In the genomic region with DNA sequence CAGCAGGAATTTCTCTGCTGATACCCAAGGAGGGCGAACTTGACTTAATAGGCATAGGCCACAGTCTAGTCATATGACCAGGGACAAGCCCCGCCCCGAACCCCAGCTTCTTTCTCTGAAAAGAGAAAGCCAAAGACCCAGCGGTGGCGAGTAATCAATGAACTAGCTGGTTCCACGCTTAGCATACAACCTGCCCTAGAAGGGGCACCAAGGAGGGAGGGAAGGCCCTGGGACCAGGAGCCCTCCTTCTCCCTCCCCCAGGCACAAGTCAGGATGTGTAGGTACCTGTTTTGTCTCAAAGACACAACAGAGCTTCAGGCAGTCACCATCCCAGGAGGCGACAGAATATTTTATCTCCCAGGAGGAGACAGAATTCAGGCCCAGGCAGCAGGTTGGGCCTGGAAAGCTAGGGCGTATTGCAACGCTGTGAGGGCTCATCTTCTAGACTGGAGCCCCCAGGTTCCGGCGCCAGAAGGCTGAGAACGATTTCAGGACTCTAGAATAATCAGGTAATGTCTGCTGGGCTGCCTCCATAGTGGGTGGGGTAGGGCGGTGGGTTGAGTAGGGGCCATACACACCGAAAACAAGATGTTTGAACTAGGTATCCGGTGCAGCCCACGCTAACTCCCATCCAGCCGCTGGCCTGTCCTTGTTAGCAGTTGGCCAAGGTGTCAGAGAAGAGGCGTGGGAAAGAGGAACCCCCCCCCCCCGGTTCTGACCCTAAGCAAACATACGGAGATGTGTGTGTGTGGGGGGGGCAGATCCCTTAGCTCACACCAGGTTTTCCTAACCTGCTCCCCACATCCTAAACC, we compare ENCODE assay signal across 7 mouse cellular contexts. TPM values are rescaled to one million over a fixed set of nuclear protein-coding genes. Genes with fewer than 3 reads are reported as not detected.
DNase-seq lines count a peak whose midpoint lies in the region; ATAC-seq and TF ChIP-seq lines count a peak whose summit lies in the region.

TSS of gene Trmt1 (plus strand) at position 117 of the 812 bp plus-strand sequence.

- no peaks in the 10 kb centered on the region for H3K27me3 ChIP-seq in hindbrain, postnatal 0 days (ENCODE audit: insufficient read depth, low read length)
- no peaks in the 10 kb centered on the region for H3K27me3 ChIP-seq in midbrain, embryonic 13.5 days

- intact Hi-C loops in left cerebral cortex, postnatal 4 days (cut with DNase I): no loop called here

- 6% methylated on average over 20 of the region's 20 CpGs for WGBS in hindbrain, postnatal 0 days
- WGBS in midbrain, embryonic 13.5 days: 7% methylated on average over 20 of the region's 20 CpGs

- H3K9ac ChIP-seq in hindbrain, postnatal 0 days (replicated peaks; ENCODE audit: low read length): peak within 1 kb of the TSS; percentile 100
- peak within 1 kb of the TSS; percentile 100 for H3K9ac ChIP-seq in midbrain, embryonic 13.5 days (replicated peaks)

- H3K9me3 ChIP-seq in hindbrain, postnatal 0 days (ENCODE audit: low read length): no peaks in the 10 kb centered on the region
- no peaks in the 10 kb centered on the region for H3K9me3 ChIP-seq in midbrain, embryonic 13.5 days

- peak within 1 kb of the TSS; percentile 100 for H3K4me3 ChIP-seq in hindbrain, postnatal 0 days (ENCODE audit: low read length)
- H3K4me3 ChIP-seq in midbrain, embryonic 13.5 days (replicated peaks): peak within 1 kb of the TSS; percentile 99

- H3K4me1 ChIP-seq in hindbrain, postnatal 0 days (ENCODE audit: insufficient read depth, low read length): peaks cover 22% of the 10 kb centered on the region
- peaks cover 58% of the 10 kb centered on the region for H3K4me1 ChIP-seq in midbrain, embryonic 13.5 days (replicated peaks)

- peak within 1 kb of the TSS; percentile 89 for H3K27ac ChIP-seq in hindbrain, postnatal 0 days
- peak within 1 kb of the TSS; percentile 93 for H3K27ac ChIP-seq in midbrain, embryonic 13.5 days

- H3K36me3 ChIP-seq in hindbrain, postnatal 0 days (ENCODE audit: insufficient read depth, low read length): no peaks in the 10 kb centered on the region
- peaks cover 21% of the 10 kb centered on the region for H3K36me3 ChIP-seq in midbrain, embryonic 13.5 days

- no peak for TF ChIP-seq CTCF in brain, embryonic 14.5 days (IDR thresholded peaks at IDR 0.05; ENCODE audit: borderline replicate concordance, extremely low read depth, insufficient read depth, insufficient read length)
- no peak for TF ChIP-seq CTCF in hindbrain, postnatal 0 days (IDR thresholded peaks at IDR 0.05; ENCODE audit: low read depth)

- no peak for TF ChIP-seq POLR2A in brain, embryonic 14.5 days (IDR thresholded peaks at IDR 0.05; ENCODE audit: borderline replicate concordance, extremely low read depth, insufficient read depth, insufficient read length, poor library complexity, severe bottlenecking)

- ATAC-seq in hindbrain, postnatal 0 days: no peak
- 0 out of 2 replicates have a peak, but pooled peaks have one; percentile 25 for ATAC-seq in midbrain, embryonic 13.5 days

- peak within 1 kb of the TSS; percentile 94 for H3K4me2 ChIP-seq in hindbrain, postnatal 0 days (ENCODE audit: low read depth, low read length)
- H3K4me2 ChIP-seq in midbrain, embryonic 13.5 days (replicated peaks): peak within 1 kb of the TSS; percentile 93

- peak; percentile 79 for DNase-seq in NIH3T3 (ENCODE audit: low read depth)
- peak; percentile 31 for DNase-seq in brain, embryonic 14.5 days (ENCODE audit: low read depth)
- DNase-seq in gastrocnemius, adult 8-10 months (ENCODE audit: low spot score in 2 of 2): no peak
- peak; percentile 52 for DNase-seq in hindbrain, postnatal 0 days (ENCODE audit: low spot score)
- DNase-seq in left cerebral cortex, postnatal 4 days: peak; percentile 21
- peak; percentile 36 to 42 for DNase-seq in thymus, postnatal 36 days

RNA-seq across cellular contexts. Expression of gene Trmt1, which starts in this region (rescaled TPM):
- polyA plus RNA-seq in brain, embryonic 14.5 days (2012; rRNA removed): 113 and 120 TPM in 2 replicates
- total RNA-seq in gastrocnemius, adult 8-10 months (2022): 10 to 100 TPM; 44.9 to 73.7 (median 53.5) TPM
- total RNA-seq in hindbrain, postnatal 0 days (2014; rRNA removed): 69.5 and 93.3 TPM in 2 replicates
- 71.2 and 79.2 TPM in 2 replicates for polyA plus RNA-seq in hindbrain, postnatal 0 days (2015; fragmentation: Nextera tagmentation; extraction: Ambion mirVana)
- total RNA-seq in left cerebral cortex, postnatal 4 days (2021): 100 to 1,000 TPM; 110 to 112 TPM
- polyA plus RNA-seq in midbrain, embryonic 13.5 days (2015; fragmentation: Nextera tagmentation; extraction: Ambion mirVana): 50.1 and 55.7 TPM in 2 replicates

Comparison
In these comparisons a context has a peak if more than half of its experiments do, and no peak if none do; other contexts are left out.
1. DNase-seq: peak in NIH3T3 (single experiment), brain, embryonic 14.5 days (single experiment), hindbrain, postnatal 0 days (single experiment), left cerebral cortex, postnatal 4 days (single experiment) and thymus, postnatal 36 days (2 of 2); none in gastrocnemius, adult 8-10 months (0 of 2).